Mouse (Mus musculus): Measurements from ENCODE around the gene Apbb1.

GRCm38 (mm10) chr7:105514561-105514960, 66.9 kb downstream of the Apbb1 start:
- TF ChIP-seq CTCF (IDR thresholded peaks at IDR 0.05; ENCODE audit: low read depth, low read length) (no peak), POLR2A (IDR thresholded peaks at IDR 0.05; ENCODE audit: extremely low read depth, insufficient read depth, low read length) (no peak)

All from liver, adult 2 months (tissue).